Mouse (Mus musculus): ENCODE measurements around the gene Evl. TPM values are rescaled to one million over a fixed set of nuclear protein-coding genes. Genes with fewer than 3 reads are reported as not detected.

Gene Evl
- polyA plus RNA-seq, 1 experiment from 2014 or later, result 51.0 TPM

- Histone ChIP-seq H3K9ac (ENCODE audit: low read depth, low read length) (no peak overlapping the region), H3K27ac (ENCODE audit: low read depth, low read length) (no peak overlapping the region), H3K4me3 (ENCODE audit: low read depth, low read length) (no peak overlapping the region), H3K27me3 (ENCODE audit: control insufficient read depth, insufficient read depth, low read length) (no peaks in the 10 kb centered on the region), H3K4me1 (ENCODE audit: control insufficient read depth, insufficient read depth, low read length) (no peaks in the 10 kb centered on the region), H3K4me2 (no peak overlapping the region), H3K9me3 (replicated peaks; ENCODE audit: control insufficient read depth, low read length) (no peaks in the 10 kb centered on the region), H3K36me3 (ENCODE audit: control insufficient read depth, insufficient read depth, low read length) (no peaks in the 10 kb centered on the region)
- no peak for ATAC-seq (replicated peaks; ENCODE audit: insufficient number of reproducible peaks, low FRiP score, low TSS enrichment)
- 72% methylated on average over 5 of the region's 5 CpGs for WGBS (ENCODE audit: insufficient replicate concordance)
These were observed 161.3 kb downstream of the Evl start for GRCm38 (mm10) chr12:108715854-108716253.

- no peak overlapping the region for H3K4me3 ChIP-seq (ENCODE audit: low read depth, low read length)
- no peaks in the 10 kb centered on the region for H3K4me1 ChIP-seq (ENCODE audit: control insufficient read depth, insufficient read depth, low read length)
- H3K9ac ChIP-seq (ENCODE audit: low read depth, low read length), result no peak overlapping the region
- no peaks in the 10 kb centered on the region for H3K36me3 ChIP-seq (ENCODE audit: control insufficient read depth, insufficient read depth, low read length)
- H3K4me2 ChIP-seq, result no peak overlapping the region
- no peak overlapping the region for H3K27ac ChIP-seq (ENCODE audit: low read depth, low read length)
- no peaks in the 10 kb centered on the region for H3K27me3 ChIP-seq (ENCODE audit: control insufficient read depth, insufficient read depth, low read length)
- 80% methylated on average over 3 of the region's 3 CpGs for WGBS (ENCODE audit: insufficient replicate concordance)
- no peak for ATAC-seq (replicated peaks; ENCODE audit: insufficient number of reproducible peaks, low FRiP score, low TSS enrichment)
- H3K9me3 ChIP-seq (replicated peaks; ENCODE audit: control insufficient read depth, low read length), result no peaks in the 10 kb centered on the region
These were observed 164.0 kb downstream of the Evl start for GRCm38 (mm10) chr12:108718485-108718884.

GRCm38 (mm10) chr12:108722464-108722863 is 167.9 kb downstream of the Evl start:
- Histone ChIP-seq H3K36me3 (ENCODE audit: control insufficient read depth, insufficient read depth, low read length) (no peaks in the 10 kb centered on the region), H3K4me2 (no peak overlapping the region), H3K27ac (ENCODE audit: low read depth, low read length) (no peak overlapping the region), H3K27me3 (ENCODE audit: control insufficient read depth, insufficient read depth, low read length) (no peaks in the 10 kb centered on the region), H3K4me3 (ENCODE audit: low read depth, low read length) (no peak overlapping the region), H3K4me1 (ENCODE audit: control insufficient read depth, insufficient read depth, low read length) (no peaks in the 10 kb centered on the region), H3K9me3 (replicated peaks; ENCODE audit: control insufficient read depth, low read length) (no peaks in the 10 kb centered on the region), H3K9ac (ENCODE audit: low read depth, low read length) (no peak overlapping the region)
- ATAC-seq (replicated peaks; ENCODE audit: insufficient number of reproducible peaks, low FRiP score, low TSS enrichment), result no peak
- 86% methylated on average over 4 of the region's 4 CpGs for WGBS (ENCODE audit: insufficient replicate concordance)

GRCm38 (mm10) chr12:108723841-108724240 is 169.3 kb downstream of the Evl start:
- no peaks in the 10 kb centered on the region for H3K4me1 ChIP-seq (ENCODE audit: control insufficient read depth, insufficient read depth, low read length)
- H3K36me3 ChIP-seq (ENCODE audit: control insufficient read depth, insufficient read depth, low read length), result no peaks in the 10 kb centered on the region
- no peaks in the 10 kb centered on the region for H3K27me3 ChIP-seq (ENCODE audit: control insufficient read depth, insufficient read depth, low read length)
- H3K9ac ChIP-seq (ENCODE audit: low read depth, low read length), result no peak overlapping the region
- no peak overlapping the region for H3K4me3 ChIP-seq (ENCODE audit: low read depth, low read length)
- no peak overlapping the region for H3K27ac ChIP-seq (ENCODE audit: low read depth, low read length)
- no peak overlapping the region for H3K4me2 ChIP-seq
- 80% methylated on average over 3 of the region's 3 CpGs for WGBS (ENCODE audit: insufficient replicate concordance)
- ATAC-seq (replicated peaks; ENCODE audit: insufficient number of reproducible peaks, low FRiP score, low TSS enrichment), result no peak
- no peaks in the 10 kb centered on the region for H3K9me3 ChIP-seq (replicated peaks; ENCODE audit: control insufficient read depth, low read length)

- Histone ChIP-seq H3K9ac (ENCODE audit: low read depth, low read length) (no peak overlapping the region), H3K27ac (ENCODE audit: low read depth, low read length) (no peak overlapping the region), H3K27me3 (ENCODE audit: control insufficient read depth, insufficient read depth, low read length) (no peaks in the 10 kb centered on the region), H3K4me1 (ENCODE audit: control insufficient read depth, insufficient read depth, low read length) (no peaks in the 10 kb centered on the region), H3K4me3 (ENCODE audit: low read depth, low read length) (no peak overlapping the region), H3K4me2 (no peak overlapping the region), H3K36me3 (ENCODE audit: control insufficient read depth, insufficient read depth, low read length) (no peaks in the 10 kb centered on the region), H3K9me3 (replicated peaks; ENCODE audit: control insufficient read depth, low read length) (no peaks in the 10 kb centered on the region)
- WGBS (ENCODE audit: insufficient replicate concordance), result 83% methylated on average over 2 of the region's 2 CpGs
- ATAC-seq (replicated peaks; ENCODE audit: insufficient number of reproducible peaks, low FRiP score, low TSS enrichment), result no peak
These were observed 179.9 kb downstream of the Evl start for GRCm38 (mm10) chr12:108734386-108734785.

GRCm38 (mm10) chr12:108737838-108738237 is 183.3 kb downstream of the Evl start:
- Histone ChIP-seq H3K27me3 (ENCODE audit: control insufficient read depth, insufficient read depth, low read length) (no peaks in the 10 kb centered on the region), H3K9ac (ENCODE audit: low read depth, low read length) (no peak overlapping the region), H3K9me3 (replicated peaks; ENCODE audit: control insufficient read depth, low read length) (no peaks in the 10 kb centered on the region), H3K27ac (ENCODE audit: low read depth, low read length) (no peak overlapping the region), H3K4me3 (ENCODE audit: low read depth, low read length) (no peak overlapping the region), H3K36me3 (ENCODE audit: control insufficient read depth, insufficient read depth, low read length) (no peaks in the 10 kb centered on the region), H3K4me1 (ENCODE audit: control insufficient read depth, insufficient read depth, low read length) (no peaks in the 10 kb centered on the region), H3K4me2 (no peak overlapping the region)
- ATAC-seq (replicated peaks; ENCODE audit: insufficient number of reproducible peaks, low FRiP score, low TSS enrichment), result no peak
- 82% methylated on average over 7 of the region's 7 CpGs for WGBS (ENCODE audit: insufficient replicate concordance)

MicroRNAs encoded within 50 kb of the gene (microRNA counts, 519-probe panel; counts per million panel counts)
- microRNA mmu-miR-342-3p (5,187 counts per million, percentile 55 among the panel's probes with 10 or more counts), microRNA mmu-miR-342-5p (32.2 counts per million)

Small RNAs within 50 kb of the gene (microRNA-seq; reads per million reads assigned to microRNA genes)
- gene Gm23872 (ENCODE audit: borderline number of aligned reads) (not detected), gene Mir342 (ENCODE audit: borderline number of aligned reads) (2,686 reads per million, percentile 89 among the genes with 10 or more reads in this experiment)

Other genes with a start within 250 kb of the Evl start
- gene Hhipl1, start 248.4 kb upstream of the Evl start, polyA plus RNA-seq (2014; fragmentation: Nextera tagmentation; extraction: Ambion mirVana), result 0.28 and 0.29 TPM in 2 replicates
- 4.3 and 5.5 TPM in 2 replicates for gene Cyp46a1, start 220.3 kb upstream of the Evl start, polyA plus RNA-seq (2014; fragmentation: Nextera tagmentation; extraction: Ambion mirVana)
- 48.3 and 48.7 TPM in 2 replicates for gene Eml1, start 183.8 kb upstream of the Evl start, polyA plus RNA-seq (2014; fragmentation: Nextera tagmentation; extraction: Ambion mirVana)
- 0.54 and 1.2 TPM in 2 replicates for gene Degs2, start 147.6 kb downstream of the Evl start, polyA plus RNA-seq (2014; fragmentation: Nextera tagmentation; extraction: Ambion mirVana)
- gene Yy1, start 238.3 kb downstream of the Evl start, polyA plus RNA-seq (2014; fragmentation: Nextera tagmentation; extraction: Ambion mirVana), result 13.0 and 14.2 TPM in 2 replicates